Mouse (Mus musculus) limb, embryonic 14.5 days (tissue): Measurements from ENCODE around the gene Arfgap2. TPM values are rescaled to one million over a fixed set of nuclear protein-coding genes. Genes with fewer than 3 reads are reported as not detected.
A peak's percentile ranks its signal among the peaks of the same experiment; 100 is the strongest.

Experiments
- ATAC-seq: fragments of 200-750 bp; cut with Nextera tagmentation; 2 replicates; pipeline ENCODE4 v1.8.0; 2017; ENCODE audit warnings: low read depth, moderate number of reproducible peaks, moderate TSS enrichment; ENCODE audit not compliant: low FRiP score
- DNase-seq: peaks from one replicate; pipeline ENCODE4 v3.0.0-alpha.2; 2015; ENCODE audit warnings: low spot score
- H3K27ac ChIP-seq: fragments of 300-500 bp; sonication (generic); replicated peaks from 2 replicates; pipeline ENCODE4 v1.5.1; 2014; ENCODE audit warnings: low read depth, mild to moderate bottlenecking, low read length, moderate library complexity, mixed read lengths
- H3K27me3 ChIP-seq: fragments of 300-500 bp; sonication (generic); 2 replicates; pipeline ENCODE4 v1.6.1; 2014; ENCODE audit warnings: low read length, mixed read lengths; ENCODE audit not compliant: control insufficient read depth, insufficient read depth
- H3K36me3 ChIP-seq: fragments of 300-500 bp; sonication (generic); 2 replicates; pipeline ENCODE4 v1.6.1; 2014; ENCODE audit warnings: mild to moderate bottlenecking, low read length, moderate library complexity, mixed read lengths; ENCODE audit not compliant: control insufficient read depth, insufficient read depth
- H3K4me1 ChIP-seq: fragments of 300-500 bp; sonication (generic); 2 replicates; pipeline ENCODE4 v1.6.1; 2014; ENCODE audit warnings: antibody characterized with exemption, low read length, mixed read lengths; ENCODE audit not compliant: control insufficient read depth, insufficient read depth
- H3K4me2 ChIP-seq: fragments of 300-500 bp; sonication (generic); replicated peaks from 2 replicates; pipeline ENCODE4 v1.6.1; 2014; ENCODE audit warnings: low read depth, mild to moderate bottlenecking, low read length, moderate library complexity; ENCODE audit not compliant: severe bottlenecking
- H3K4me3 ChIP-seq: fragments of 300-500 bp; sonication (generic); replicated peaks from 2 replicates; pipeline ENCODE4 v1.5.1; 2014; ENCODE audit warnings: low read length
- H3K9ac ChIP-seq: fragments of 300-500 bp; sonication (generic); 2 replicates; pipeline ENCODE4 v1.6.1; 2014; ENCODE audit warnings: mild to moderate bottlenecking, low read depth, low read length, moderate library complexity; ENCODE audit not compliant: severe bottlenecking
- H3K9me3 ChIP-seq: fragments of 300-500 bp; sonication (generic); 2 replicates; pipeline ENCODE4 v1.6.1; 2016; ENCODE audit warnings: low read length; ENCODE audit not compliant: control insufficient read depth
- POLR2A ChIP-seq: fragments of 200-500 bp; IDR thresholded peaks from 2 replicates; pipeline ENCODE4 v1.8.0; 2012; ENCODE audit warnings: inconsistent platforms, mild to moderate bottlenecking, moderate library complexity, borderline replicate concordance; ENCODE audit not compliant: insufficient read depth, insufficient read length; ENCODE audit errors: extremely low read depth
- WGBS: fragments of 180-500 bp; shearing (Covaris S2); extraction: QIAGEN DNeasy Blood & Tissue Kit; methylation state at CpG from one replicate; pipeline ENCODE4 v1.1.7; 2014; 5-methylcytosine and 5-hydroxymethylcytosine counted together
- polyA plus RNA-seq, 2 experiments: library from polyadenylated mRNA; depleted of rRNA in 1 of 2; stranded (reverse) in 1 of 2; unstranded in 1 of 2; fragments of >200 nt; fragmentation: Nextera tagmentation in 1 of 2; extraction: Ambion mirVana in 1 of 2; gene quantifications; 2 replicates each; pipeline versions ENCODE4 v1.2.1 to v1.2.3; 2012 to 2014

Arfgap2 gene
- polyA plus RNA-seq, 2 experiments: 59.8 to 78.8 TPM

DNA sequence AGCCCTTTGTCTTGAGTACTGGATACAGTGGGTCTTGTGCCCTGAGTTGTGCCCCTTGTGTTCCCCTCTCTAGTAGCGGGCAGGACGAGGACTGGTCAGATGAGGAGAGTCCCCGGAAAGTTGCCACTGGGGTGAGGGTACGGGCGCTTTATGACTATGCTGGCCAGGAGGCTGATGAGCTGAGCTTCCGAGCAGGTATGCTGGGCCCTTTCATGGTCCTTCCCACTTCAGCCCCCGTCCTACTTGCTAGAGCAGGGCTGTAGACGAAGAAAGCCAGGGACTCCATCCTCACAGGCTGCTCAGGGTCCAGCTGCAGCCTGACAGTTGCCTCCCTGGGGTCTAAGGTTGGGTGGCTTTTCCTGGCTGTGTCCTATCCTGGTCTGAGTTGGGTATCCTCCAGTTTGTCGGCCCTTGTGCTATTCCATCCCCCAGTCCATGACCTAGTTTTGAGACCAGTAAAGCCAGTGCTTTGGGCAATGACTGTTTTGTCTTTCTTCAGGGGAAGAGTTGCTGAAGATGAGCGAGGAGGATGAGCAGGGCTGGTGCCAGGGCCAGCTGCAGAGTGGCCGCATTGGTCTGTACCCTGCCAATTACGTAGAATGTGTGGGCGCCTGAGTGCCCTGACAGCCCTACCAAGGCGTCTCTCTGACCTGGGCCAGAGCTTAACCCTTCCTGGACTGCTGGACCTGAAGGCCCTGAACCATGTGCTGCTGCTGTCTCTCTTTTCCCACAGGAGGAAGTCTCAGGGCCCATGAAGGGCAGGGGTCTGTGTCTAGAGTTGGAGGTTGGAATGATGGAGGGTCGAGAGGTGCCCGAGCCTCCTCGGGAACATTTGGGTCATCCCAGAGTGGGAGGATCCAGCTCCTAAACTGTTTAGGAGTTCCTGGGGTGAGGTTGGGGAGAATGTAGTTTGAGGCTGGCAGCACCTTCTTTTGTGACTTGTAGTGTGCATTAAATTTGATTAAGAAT is 798 bp upstream of the Arfgap2 start:
- Histone ChIP-seq H3K4me1 (peaks cover 15% of the 10 kb centered on the region; the same call in 1 of the 2 replicates), H3K9ac (peak overlapping the region; percentile 84; the same call in 1 of the 2 replicates), H3K27ac (peak overlapping the region; percentile 69), H3K4me2 (peak overlapping the region; percentile 61), H3K9me3 (no peaks in the 10 kb centered on the region), H3K27me3 (no peaks in the 10 kb centered on the region), H3K36me3 (peaks cover 59% of the 10 kb centered on the region), H3K4me3 (peak overlapping the region; percentile 69)
- no peak for DNase-seq
- 84% methylated on average over 17 of the region's 17 CpGs for WGBS
- TF ChIP-seq POLR2A: no peak
- no peak for ATAC-seq

- Histone ChIP-seq H3K4me2 (no peak overlapping the region), H3K27me3 (no peaks in the 10 kb centered on the region), H3K9me3 (no peaks in the 10 kb centered on the region), H3K4me1 (peaks cover 15% of the 10 kb centered on the region; the same call in 1 of the 2 replicates), H3K4me3 (no peak overlapping the region), H3K27ac (no peak overlapping the region), H3K36me3 (peaks cover 74% of the 10 kb centered on the region), H3K9ac (no peak overlapping the region)
- TF ChIP-seq POLR2A: no peak
- ATAC-seq (no peak), DNase-seq (no peak)
- 91% methylated on average over 3 of the region's 3 CpGs for WGBS
Measured at GRCm38 (mm10) chr2:91268042-91268441, 3.3 kb downstream of the Arfgap2 start.

- Histone ChIP-seq H3K9me3 (no peaks in the 10 kb centered on the region), H3K9ac (no peak overlapping the region), H3K4me3 (no peak overlapping the region), H3K27me3 (no peaks in the 10 kb centered on the region), H3K27ac (no peak overlapping the region), H3K4me1 (peaks cover 15% of the 10 kb centered on the region; the same call in 1 of the 2 replicates), H3K4me2 (no peak overlapping the region), H3K36me3 (peaks cover 74% of the 10 kb centered on the region)
- DNase-seq (no peak), ATAC-seq (no peak)
- 88% methylated on average over 2 of the region's 2 CpGs for WGBS
- no peak for TF ChIP-seq POLR2A
Measured at GRCm38 (mm10) chr2:91268706-91269105, 3.9 kb downstream of the Arfgap2 start.

DNA sequence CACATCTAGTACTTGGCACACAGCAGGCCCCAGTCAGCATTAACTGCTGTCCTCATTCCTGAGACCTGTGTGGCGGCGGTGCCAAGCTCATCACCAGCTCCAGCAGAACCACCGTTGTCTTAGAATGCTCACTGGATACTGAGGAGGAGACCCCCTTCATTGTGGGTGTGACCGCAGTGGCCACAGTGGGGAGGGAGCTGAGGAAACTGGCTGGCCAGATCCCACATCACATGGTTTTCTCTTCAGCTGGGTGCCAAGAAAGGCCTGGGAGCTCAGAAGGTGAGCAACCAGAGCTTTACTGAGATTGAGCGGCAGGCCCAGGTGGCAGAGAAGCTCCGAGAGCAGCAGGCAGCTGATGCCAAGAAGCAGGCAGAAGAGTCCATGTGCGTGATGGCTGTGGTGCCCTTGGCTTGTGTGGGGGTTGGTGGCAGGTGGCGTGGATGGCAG is 4.9 kb downstream of the Arfgap2 start:
- H3K9me3 ChIP-seq: no peaks in the 10 kb centered on the region
- 91% methylated on average over 8 of the region's 8 CpGs for WGBS
- H3K4me1 ChIP-seq: peaks cover 9% of the 10 kb centered on the region; the same call in 1 of the 2 replicates
- DNase-seq (no peak), ATAC-seq (no peak)
- H3K27ac ChIP-seq: no peak overlapping the region
- H3K4me2 ChIP-seq: no peak overlapping the region
- no peak overlapping the region for H3K4me3 ChIP-seq
- H3K36me3 ChIP-seq: peaks cover 80% of the 10 kb centered on the region
- H3K9ac ChIP-seq: no peak overlapping the region
- no peak for TF ChIP-seq POLR2A
- H3K27me3 ChIP-seq: no peaks in the 10 kb centered on the region

- Histone ChIP-seq H3K4me2 (no peak overlapping the region), H3K27ac (no peak overlapping the region), H3K4me3 (no peak overlapping the region), H3K9me3 (no peaks in the 10 kb centered on the region), H3K27me3 (no peaks in the 10 kb centered on the region), H3K4me1 (peaks cover 5% of the 10 kb centered on the region; the same call in 1 of the 2 replicates), H3K9ac (no peak overlapping the region), H3K36me3 (peaks cover 37% of the 10 kb centered on the region)
- DNase-seq: peak; percentile 67
- TF ChIP-seq POLR2A: no peak
- 36% methylated on average over 10 of the region's 10 CpGs for WGBS
- peak; percentile 46; the same call in 1 of the 2 replicates for ATAC-seq
Measured at GRCm38 (mm10) chr2:91278749-91279371, 14.1 kb downstream of the Arfgap2 start.
